Mouse (Mus musculus) MEL (cell line): ENCODE results near the gene Smim4. TPM values are rescaled to one million over a fixed set of nuclear protein-coding genes. Genes with fewer than 3 reads are reported as not detected.

Experiments
- DNase-seq: peaks from one replicate; pipeline ENCODE4 v3.0.0; 2011; ENCODE audit warnings: low read depth, low spot score
- H3K27ac ChIP-seq: 2 replicates; pipeline ENCODE4 v1.5.1; 2012; ENCODE audit warnings: low read depth, mild to moderate bottlenecking, control low read depth, low read length, moderate library complexity; ENCODE audit not compliant: control insufficient read depth
- H3K27me3 ChIP-seq, 2 experiments: fragments of 150-350 bp in 1 of 2; sonication (generic) in 1 of 2; 2 replicates each; pipeline ENCODE4 v1.6.1; 2012; ENCODE audit warnings: low read length in 2 of 2, mild to moderate bottlenecking in 2 of 2, improper control_type of control experiment in 1 of 2, moderate library complexity in 1 of 2; ENCODE audit not compliant: insufficient read depth in 2 of 2, control insufficient read depth in 1 of 2
- H3K36me3 ChIP-seq, 2 experiments: 2 replicates each; pipeline ENCODE4 v1.6.1; 2012 to 2014; ENCODE audit warnings: low read length in 2 of 2, improper control_type of control experiment in 1 of 2, inconsistent platforms in 1 of 2, mild to moderate bottlenecking in 1 of 2; ENCODE audit not compliant: insufficient read depth in 2 of 2, control insufficient read depth in 1 of 2
- H3K4me1 ChIP-seq, 2 experiments: fragments of 150-350 bp in 1 of 2; sonication (generic) in 1 of 2; 2 replicates each; pipeline ENCODE4 v1.6.1; 2012; ENCODE audit warnings: low read length in 2 of 2, improper control_type of control experiment in 1 of 2, mild to moderate bottlenecking in 1 of 2; ENCODE audit not compliant: insufficient read depth in 2 of 2, control insufficient read depth in 1 of 2
- H3K4me3 ChIP-seq, 2 experiments: fragments of 150-350 bp in 1 of 2; sonication (generic) in 1 of 2; 2 replicates each; pipeline ENCODE4 v1.5.1; 2012; ENCODE audit warnings: low read depth in 2 of 2, low read length in 2 of 2, mild to moderate bottlenecking in 2 of 2, moderate library complexity in 2 of 2, control low read depth in 1 of 2, improper control_type of control experiment in 1 of 2; ENCODE audit not compliant: control insufficient read depth in 1 of 2, insufficient read depth in 1 of 2
- H3K79me2 ChIP-seq: 2 replicates; pipeline ENCODE4 v1.6.1; 2012; ENCODE audit warnings: mild to moderate bottlenecking, low read length, moderate library complexity; ENCODE audit not compliant: control insufficient read depth, poor library complexity, insufficient read depth
- H3K9ac ChIP-seq: 2 replicates; pipeline ENCODE4 v1.6.1; 2012; ENCODE audit warnings: low read depth, mild to moderate bottlenecking, control low read depth, low read length, moderate library complexity; ENCODE audit not compliant: control insufficient read depth, poor library complexity, severe bottlenecking
- H3K9me3 ChIP-seq: fragments of 150-350 bp; sonication (generic); replicated peaks from 2 replicates; pipeline ENCODE4 v1.6.1; 2012; ENCODE audit warnings: mild to moderate bottlenecking, low read length, improper control_type of control experiment, moderate library complexity; ENCODE audit not compliant: insufficient read depth
- BHLHE40 ChIP-seq: IDR thresholded peaks from 2 replicates; pipeline ENCODE4 v1.6.1; 2012; ENCODE audit warnings: low read depth, mild to moderate bottlenecking, inconsistent platforms, low read length, improper control_type of control experiment, borderline replicate concordance
- CHD1 ChIP-seq: IDR thresholded peaks from 2 replicates; pipeline ENCODE4 v1.6.1; 2012; ENCODE audit warnings: low read depth, mild to moderate bottlenecking, inconsistent platforms, low read length, improper control_type of control experiment
- CTCF ChIP-seq, 3 experiments: IDR thresholded peaks in 2 of 3; conservative IDR thresholded peaks in 1 of 3; 2 replicates each; pipeline ENCODE4 v1.5.1; 2011 to 2012; ENCODE audit warnings: low read length in 3 of 3, low read depth in 2 of 3, mild to moderate bottlenecking in 2 of 3, improper control_type of control experiment in 1 of 3, inconsistent platforms in 1 of 3, mixed read lengths in 1 of 3, moderate library complexity in 1 of 3; ENCODE audit not compliant: control insufficient read depth in 1 of 3, insufficient read depth in 1 of 3, poor library complexity in 1 of 3, severe bottlenecking in 1 of 3
- E2F4 ChIP-seq: IDR thresholded peaks from 2 replicates; pipeline ENCODE4 v1.6.1; 2011; ENCODE audit warnings: low read depth, low read length, improper control_type of control experiment, borderline replicate concordance
- ELF1 ChIP-seq: IDR thresholded peaks from 2 replicates; pipeline ENCODE4 v1.6.1; 2014; ENCODE audit warnings: low read depth, mild to moderate bottlenecking, inconsistent platforms, low read length, improper control_type of control experiment, moderate library complexity
- GABPA ChIP-seq: IDR thresholded peaks from 2 replicates; pipeline ENCODE4 v1.6.1; 2012; ENCODE audit warnings: low read depth, mild to moderate bottlenecking, inconsistent platforms, low read length, improper control_type of control experiment, moderate library complexity
- GATA1 ChIP-seq: IDR thresholded peaks from 2 replicates; pipeline ENCODE4 v1.6.1; 2011; ENCODE audit warnings: low read depth, low read length, improper control_type of control experiment
- JUND ChIP-seq: IDR thresholded peaks from 2 replicates; pipeline ENCODE4 v1.6.1; 2011; ENCODE audit warnings: low read depth, mild to moderate bottlenecking, improper control_type of control experiment, low read length
- MAFK ChIP-seq: IDR thresholded peaks from 2 replicates; pipeline ENCODE4 v1.6.1; 2011; ENCODE audit warnings: low read depth, mild to moderate bottlenecking, low read length, improper control_type of control experiment, borderline replicate concordance
- MAX ChIP-seq: IDR thresholded peaks from 2 replicates; pipeline ENCODE4 v1.6.1; 2011; ENCODE audit warnings: low read length, improper control_type of control experiment
- MAZ ChIP-seq: IDR thresholded peaks from 2 replicates; pipeline ENCODE4 v1.6.1; 2012; ENCODE audit warnings: low read depth, mild to moderate bottlenecking, inconsistent platforms, low read length, improper control_type of control experiment
- MEF2A ChIP-seq: IDR thresholded peaks from 2 replicates; pipeline ENCODE4 v1.6.1; 2014; ENCODE audit warnings: low read depth, mild to moderate bottlenecking, inconsistent platforms, low read length, improper control_type of control experiment; ENCODE audit not compliant: poor library complexity, insufficient replicate concordance, severe bottlenecking; ENCODE audit errors: extremely low read depth
- MYC ChIP-seq: IDR thresholded peaks from 2 replicates; pipeline ENCODE4 v1.6.1; 2011; ENCODE audit warnings: low read depth, mild to moderate bottlenecking, low read length, improper control_type of control experiment, moderate library complexity
- NELFE ChIP-seq: IDR thresholded peaks from 2 replicates; pipeline ENCODE4 v1.6.1; 2011; ENCODE audit warnings: low read depth, low read length, improper control_type of control experiment
- NRF1 ChIP-seq: IDR thresholded peaks from 2 replicates; pipeline ENCODE4 v1.6.1; 2014; ENCODE audit warnings: low read depth, mild to moderate bottlenecking, inconsistent platforms, low read length, improper control_type of control experiment, moderate library complexity; ENCODE audit not compliant: poor library complexity, insufficient read depth, severe bottlenecking
- POLR2A ChIP-seq, 2 experiments: IDR thresholded peaks; 2 replicates each; pipeline ENCODE4 v1.6.1; 2011 to 2012; ENCODE audit warnings: low read length in 2 of 2, mild to moderate bottlenecking in 2 of 2, control low read depth in 1 of 2, improper control_type of control experiment in 1 of 2, low read depth in 1 of 2, moderate library complexity in 1 of 2; ENCODE audit not compliant: control insufficient read depth in 1 of 2, insufficient read depth in 1 of 2, poor library complexity in 1 of 2
- POLR2AphosphoS2 ChIP-seq: IDR thresholded peaks from 2 replicates; pipeline ENCODE4 v1.6.1; 2011; ENCODE audit warnings: low read length, improper control_type of control experiment
- RAD21 ChIP-seq: IDR thresholded peaks from 2 replicates; pipeline ENCODE4 v1.6.1; 2011; ENCODE audit warnings: mild to moderate bottlenecking, low read depth, low read length, improper control_type of control experiment
- SIN3A ChIP-seq: IDR thresholded peaks from 2 replicates; pipeline ENCODE4 v1.6.1; 2012; ENCODE audit warnings: low read length, improper control_type of control experiment, inconsistent platforms
- TAL1 ChIP-seq: IDR thresholded peaks from 2 replicates; pipeline ENCODE4 v1.6.1; 2012; ENCODE audit warnings: mild to moderate bottlenecking, inconsistent platforms, low read length, moderate library complexity, mixed read lengths
- TBP ChIP-seq: IDR thresholded peaks from 2 replicates; pipeline ENCODE4 v1.8.0; 2011; ENCODE audit warnings: low read depth, low read length, improper control_type of control experiment
- TCF12 ChIP-seq: IDR thresholded peaks from 2 replicates; pipeline ENCODE4 v1.6.1; 2014; ENCODE audit warnings: low read depth, mild to moderate bottlenecking, inconsistent platforms, low read length, improper control_type of control experiment, moderate library complexity
- UBTF ChIP-seq: IDR thresholded peaks from 2 replicates; pipeline ENCODE4 v1.6.1; 2012; ENCODE audit warnings: low read depth, mild to moderate bottlenecking, inconsistent platforms, low read length, improper control_type of control experiment, moderate library complexity, borderline replicate concordance; ENCODE audit not compliant: insufficient read depth
- USF2 ChIP-seq, 2 experiments: IDR thresholded peaks; 2 replicates each; pipeline ENCODE4 v1.6.1; 2011 to 2012; ENCODE audit warnings: improper control_type of control experiment in 2 of 2, low read length in 2 of 2, borderline replicate concordance in 1 of 2, inconsistent platforms in 1 of 2, low read depth in 1 of 2, mild to moderate bottlenecking in 1 of 2; ENCODE audit not compliant: insufficient read depth in 1 of 2
- ZKSCAN1 ChIP-seq: IDR thresholded peaks from 2 replicates; pipeline ENCODE4 v1.6.1; 2012; ENCODE audit warnings: low read depth, mild to moderate bottlenecking, inconsistent platforms, low read length, improper control_type of control experiment, moderate library complexity
- ZNF384 ChIP-seq: IDR thresholded peaks from 2 replicates; pipeline ENCODE4 v1.6.1; 2012; ENCODE audit warnings: low read depth, mild to moderate bottlenecking, inconsistent platforms, low read length, improper control_type of control experiment
- polyA plus RNA-seq, 2 experiments: library from polyadenylated mRNA; stranded (reverse) in 1 of 2; unstranded in 1 of 2; fragments of >175 nt in 1 of 2; fragments of >200 nt in 1 of 2; gene quantifications; 2 replicates each; pipeline versions ENCODE4 v1.2.1 to v1.2.4; 2012; ENCODE audit warnings: low replicate concordance in 2 of 2, low read depth in 1 of 2; ENCODE audit not compliant: insufficient read length in 2 of 2, insufficient read depth in 1 of 2, missing spikeins in 1 of 2
- total RNA-seq: library from RNA; depleted of rRNA; stranded (reverse); fragments of 300-350 nt; gene quantifications from 2 replicates; pipeline ENCODE4 v1.2.3, GENCODE M21; 2012

The Smim4 gene
- total and polyA plus RNA-seq, 3 experiments: 87.8 to 122 TPM; not detected in 1

GRCm38 (mm10) chr14:31171821-31172220 is 43.1 kb upstream of the Smim4 start:
- no peaks in the 10 kb centered on the region for H3K9me3 ChIP-seq
- no peaks in the 10 kb centered on the region for H3K79me2 ChIP-seq
- no peak for DNase-seq
- peaks cover 0 to 13% of the 10 kb centered on the region in 2 experiments; a peak in 2 of 4 replicates for H3K4me1 ChIP-seq
- peaks cover 2 to 8% of the 10 kb centered on the region in 2 experiments; a peak in 3 of 4 replicates for H3K36me3 ChIP-seq
- H3K4me3 ChIP-seq: no peak overlapping the region
- H3K9ac ChIP-seq: no peak overlapping the region
- H3K27me3 ChIP-seq: no peaks in the 10 kb centered on the region
- no peak overlapping the region for H3K27ac ChIP-seq
- no peak for TF ChIP-seq CHD1
- no peak for TF ChIP-seq JUND
- no peak for TF ChIP-seq TCF12
- no peak for TF ChIP-seq GATA1
- no peak for TF ChIP-seq SIN3A
- TF ChIP-seq E2F4: no peak
- no peak for TF ChIP-seq MYC
- no peak for TF ChIP-seq USF2 (IDR thresholded peaks at IDR 0.05; ENCODE audit: borderline replicate concordance in 1 of 2, insufficient read depth in 1 of 2, low read depth in 1 of 2, low read length in 2 of 2)
- no peak for TF ChIP-seq POLR2AphosphoS2
- no peak for TF ChIP-seq NELFE
- TF ChIP-seq TBP: no peak
- no peak for TF ChIP-seq BHLHE40
- no peak for TF ChIP-seq ZKSCAN1

- H3K9me3 ChIP-seq: no peaks in the 10 kb centered on the region
- H3K4me1 ChIP-seq: peaks cover 0 to 17% of the 10 kb centered on the region in 2 experiments; a peak in 2 of 4 replicates
- DNase-seq: no peak
- H3K27me3 ChIP-seq: no peaks in the 10 kb centered on the region
- no peaks in the 10 kb centered on the region for H3K79me2 ChIP-seq
- H3K9ac ChIP-seq: no peak overlapping the region
- no peak overlapping the region for H3K27ac ChIP-seq
- no peak overlapping the region for H3K4me3 ChIP-seq
- peaks cover 2 to 8% of the 10 kb centered on the region in 2 experiments; a peak in 3 of 4 replicates for H3K36me3 ChIP-seq
- no peak for TF ChIP-seq MYC
- TF ChIP-seq GATA1: no peak
- TF ChIP-seq TCF12: no peak
- TF ChIP-seq TAL1: no peak
- TF ChIP-seq MAZ: no peak
- no peak for TF ChIP-seq CTCF (IDR thresholded peaks at IDR 0.05 in 2 of 3, conservative IDR thresholded peaks at IDR 0.05 in 1 of 3; ENCODE audit: control insufficient read depth in 1 of 3, insufficient read depth in 1 of 3, low read depth in 2 of 3, low read length in 3 of 3, poor library complexity in 1 of 3, severe bottlenecking in 1 of 3)
- TF ChIP-seq POLR2A (IDR thresholded peaks at IDR 0.05; ENCODE audit: control insufficient read depth in 1 of 2, insufficient read depth in 1 of 2, low read depth in 1 of 2, low read length in 2 of 2, poor library complexity in 1 of 2): no peak
- TF ChIP-seq MAFK: no peak
- TF ChIP-seq POLR2AphosphoS2: no peak
- no peak for TF ChIP-seq RAD21
- no peak for TF ChIP-seq GABPA
- TF ChIP-seq MAX: no peak
- TF ChIP-seq MEF2A: no peak
- TF ChIP-seq ZNF384: no peak
- TF ChIP-seq CHD1: no peak
- TF ChIP-seq SIN3A: no peak
- TF ChIP-seq UBTF: no peak
- no peak for TF ChIP-seq ELF1
- TF ChIP-seq NRF1: no peak
Measured at GRCm38 (mm10) chr14:31171386-31171785, 42.6 kb upstream of the Smim4 start.
